Mouse (Mus musculus) gastrocnemius, adult 2 months (tissue): ENCODE measurements around the gene Rnf169. TPM values are rescaled to one million over a fixed set of nuclear protein-coding genes. Genes with fewer than 3 reads are reported as not detected.

Source experiments
- DNase-seq: peaks from one replicate; pipeline ENCODE4 v3.0.0; 2022
- H3K27ac ChIP-seq: fragments of 200-600 bp; 2 replicates; pipeline ENCODE4 v1.8.1; 2022; ENCODE audit warnings: mild to moderate bottlenecking
- H3K4me3 ChIP-seq: fragments of 200-600 bp; 2 replicates; pipeline ENCODE4 v1.8.1; 2022; ENCODE audit warnings: mild to moderate bottlenecking, moderate library complexity
- CTCF ChIP-seq: fragments of 200-600 bp; IDR thresholded peaks from 2 replicates; pipeline ENCODE4 v1.8.1; 2022; ENCODE audit warnings: antibody characterized with exemption, mild to moderate bottlenecking, moderate library complexity
- intact Hi-C: fragments of 180-260 bp; cut with DNase I; formaldehyde crosslinking; loops from one replicate; pipeline ENCODE4 v1.15.1; 2025
- total RNA-seq, 2 experiments: library from RNA; stranded (reverse); gene quantifications; 2 replicates each; pipeline ENCODE4 v1.2.3; 2021

The Rnf169 gene
- total RNA-seq, 2 experiments from 2014 or later = 8.1 to 10.0 TPM

- intact Hi-C loops = no loop called here
- Histone ChIP-seq H3K27ac (no peak overlapping the region), H3K4me3 (no peak overlapping the region)
- TF ChIP-seq CTCF = no peak
- no peak for DNase-seq
These were observed 85.8 kb downstream of the Rnf169 start for GRCm38 (mm10) chr7:99894478-99894877.

- TF ChIP-seq CTCF = no peak
- H3K27ac ChIP-seq = no peak overlapping the region
- H3K4me3 ChIP-seq = no peak overlapping the region
- no peak for DNase-seq
- intact Hi-C loops = no loop called here
These were observed 86.3 kb downstream of the Rnf169 start for GRCm38 (mm10) chr7:99893967-99894366.

GRCm38 (mm10) chr7:99892351-99892750, 87.9 kb downstream of the Rnf169 start:
- H3K4me3 ChIP-seq = no peak overlapping the region
- intact Hi-C loops = no loop called here
- TF ChIP-seq CTCF = no peak
- no peak for DNase-seq
- H3K27ac ChIP-seq = no peak overlapping the region

- DNase-seq = no peak
- intact Hi-C loops = no loop called here
- TF ChIP-seq CTCF = peak; percentile 25
- H3K4me3 ChIP-seq = no peak overlapping the region
- H3K27ac ChIP-seq = no peak overlapping the region
These were observed 88.8 kb downstream of the Rnf169 start for GRCm38 (mm10) chr7:99891471-99891870.

GRCm38 (mm10) chr7:99890168-99890755, 90.0 kb downstream of the Rnf169 start:
- Histone ChIP-seq H3K4me3 (no peak overlapping the region), H3K27ac (peak overlapping the region; percentile 48)
- no peak for TF ChIP-seq CTCF
- no peak for DNase-seq
- intact Hi-C loops = no loop called here

GRCm38 (mm10) chr7:99889175-99889880, 90.9 kb downstream of the Rnf169 start:
- Histone ChIP-seq H3K27ac (no peak overlapping the region), H3K4me3 (no peak overlapping the region)
- intact Hi-C loops = no loop called here
- peak; percentile 19; the same call in 1 of the 2 replicates for TF ChIP-seq CTCF
- DNase-seq = no peak

- TF ChIP-seq CTCF = no peak
- DNase-seq = no peak
- Histone ChIP-seq H3K4me3 (no peak overlapping the region), H3K27ac (no peak overlapping the region)
- intact Hi-C loops = no loop called here
These were observed 92.5 kb downstream of the Rnf169 start for GRCm38 (mm10) chr7:99887743-99888142.

- TF ChIP-seq CTCF = no peak
- no peak overlapping the region for H3K4me3 ChIP-seq
- H3K27ac ChIP-seq = no peak overlapping the region
- no peak for DNase-seq
- intact Hi-C loops = no loop called here
These were observed 93.0 kb downstream of the Rnf169 start for GRCm38 (mm10) chr7:99887230-99887735.

GRCm38 (mm10) chr7:99878254-99878653, 102.0 kb downstream of the Rnf169 start:
- Histone ChIP-seq H3K27ac (no peak overlapping the region), H3K4me3 (no peak overlapping the region)
- intact Hi-C loops = loop anchor here (5.0 to 10.0 kb wide), 2 partner anchors 163 to 261 kb away; partner anchors contain the start of gene Slco2b1
- TF ChIP-seq CTCF = no peak
- no peak for DNase-seq

GRCm38 (mm10) chr7:99876345-99876744, 103.9 kb downstream of the Rnf169 start:
- intact Hi-C loops = loop anchor here (1.0 to 10.0 kb wide), 3 partner anchors 63 to 259 kb away; partner anchors contain the start of gene Slco2b1
- peak; percentile 88 for TF ChIP-seq CTCF
- DNase-seq = peak; percentile 89

GRCm38 (mm10) chr7:99875891-99876290, 104.4 kb downstream of the Rnf169 start:
- intact Hi-C loops = loop anchor here (1.0 to 10.0 kb wide), 3 partner anchors 63 to 259 kb away; partner anchors contain the start of gene Slco2b1
- no peak for DNase-seq
- Histone ChIP-seq H3K27ac (no peak overlapping the region), H3K4me3 (no peak overlapping the region)
- TF ChIP-seq CTCF = no peak

More at GRCm38 (mm10) chr7:99876345-99876744, 103.9 kb downstream of the Rnf169 start:
- no peak overlapping the region for H3K4me3 ChIP-seq
- no peak overlapping the region for H3K27ac ChIP-seq

GRCm38 (mm10) chr7:99873965-99874364, 106.3 kb downstream of the Rnf169 start:
- no peak overlapping the region for H3K4me3 ChIP-seq
- no peak for TF ChIP-seq CTCF
- no peak overlapping the region for H3K27ac ChIP-seq
- no peak for DNase-seq
- intact Hi-C loops = loop anchor here (10.0 kb wide), 1 partner anchor 159 kb away; the partner anchor contains the start of gene Slco2b1

Other genes with a start within 250 kb of the Rnf169 start
- not detected for gene Olfr521, start 216.9 kb downstream of the Rnf169 start, total RNA-seq
- gene Neu3, start 152.0 kb downstream of the Rnf169 start, total RNA-seq = 1 to 10 TPM; 2.1 to 3.4 TPM
- under 1 TPM; 0.11 to 0.59 TPM for gene Xrra1, start 121.3 kb downstream of the Rnf169 start, total RNA-seq
- 10 to 100 TPM; 76.7 to 79.4 TPM for gene Spcs2, start 117.0 kb downstream of the Rnf169 start, total RNA-seq
- gene Chrdl2, start 25.7 kb upstream of the Rnf169 start, total RNA-seq = 1 to 10 TPM; 2.0 to 3.2 TPM
- gene Pold3, start 141.1 kb upstream of the Rnf169 start, total RNA-seq = 1 to 10 TPM; 5.6 to 6.3 TPM
- gene Lipt2, start 178.8 kb upstream of the Rnf169 start, total RNA-seq = 1 to 10 TPM; 4.7 to 5.3 TPM
- under 1 TPM in 1 of 2 experiments, not detected in 1; 0.59 TPM for gene Kcne3, start 196.1 kb upstream of the Rnf169 start, total RNA-seq
- gene Pgm2l1, start 246.9 kb upstream of the Rnf169 start, total RNA-seq = 10 to 100 TPM; 16.0 to 19.3 TPM